8 mouse cellular contexts compared by ENCODE assay signal in genomic region chr8:84871376-84872308, GRCm38 (mm10). TPM values are rescaled to one million over a fixed set of nuclear protein-coding genes. Genes with fewer than 3 reads are reported as not detected.
A peak's percentile ranks its signal among the peaks of the same experiment; 100 is the strongest.
DNase-seq lines count a peak whose midpoint lies in the region; ATAC-seq lines count a peak whose summit lies in the region.

Gene Syce2, plus strand, starts transcription at chr8:84872111.

- 17% methylated on average over 43 of the region's 46 CpGs for WGBS in forebrain, embryonic 12.5 days

- 0 out of 2 replicates have a peak within 1 kb of the TSS, but pooled peaks have one; percentile 25 for H3K27ac ChIP-seq in forebrain, embryonic 12.5 days

- peaks cover 16% of the 10 kb centered on the region for H3K4me1 ChIP-seq in forebrain, embryonic 12.5 days

- peak within 1 kb of the TSS; percentile 82 for H3K4me2 ChIP-seq in forebrain, embryonic 12.5 days

- H3K4me3 ChIP-seq in forebrain, embryonic 12.5 days (replicated peaks), result peak within 1 kb of the TSS; percentile 44

- peak; percentile 59 for DNase-seq in MN1 (ENCODE audit: low spot score)
- DNase-seq in c-Kit-positive CD71-positive TER-119-negative erythroid progenitor cells, embryonic 14.5 days (ENCODE audit: low read depth), result peak; percentile 68
- DNase-seq in heart, postnatal 4 days, result peak; percentile 86
- DNase-seq in layer of hippocampus, adult 8-10 months (ENCODE audit: low spot score in 2 of 2), result no peak
- peak; percentile 90 for DNase-seq in lung, postnatal 10 days
- peak; percentile 46 for DNase-seq in ovary, postnatal 10 days (ENCODE audit: low spot score)
- peak; percentile 86 for DNase-seq in thymus, postnatal 25 days

- peaks cover 17% of the 10 kb centered on the region for H3K27me3 ChIP-seq in forebrain, embryonic 12.5 days

- no peaks in the 10 kb centered on the region for H3K9me3 ChIP-seq in forebrain, embryonic 12.5 days

- peak; percentile 64 for ATAC-seq in forebrain, embryonic 12.5 days (ENCODE audit: low FRiP score)

- peak within 1 kb of the TSS; percentile 57 for H3K9ac ChIP-seq in forebrain, embryonic 12.5 days

- H3K36me3 ChIP-seq in forebrain, embryonic 12.5 days (replicated peaks), result peaks cover 39% of the 10 kb centered on the region

RNA-seq across cellular contexts. Expression of gene Syce2, which starts in this region (rescaled TPM):
- 76.7 and 82.9 TPM in 2 replicates for polyA plus RNA-seq in forebrain, embryonic 12.5 days (2016; fragmentation: Nextera tagmentation; extraction: Ambion mirVana)
- 10 to 100 TPM; 10.5 to 12.7 TPM for total RNA-seq in heart, postnatal 4 days (2021)
- 10 to 100 TPM; 13.0 to 18.4 (median 14.5) TPM for total RNA-seq in layer of hippocampus, adult 8-10 months (2022)

Comparison
In these comparisons a context has a peak if more than half of its experiments do, and no peak if none do; other contexts are left out.
1. DNase-seq: peak in MN1 (single experiment), c-Kit-positive CD71-positive TER-119-negative erythroid progenitor cells, embryonic 14.5 days (single experiment), heart, postnatal 4 days (single experiment), lung, postnatal 10 days (single experiment), ovary, postnatal 10 days (single experiment) and thymus, postnatal 25 days (single experiment); none in layer of hippocampus, adult 8-10 months (0 of 2).